Comparison of ENCODE assay signal across 16 mouse cellular contexts in the genomic region with DNA sequence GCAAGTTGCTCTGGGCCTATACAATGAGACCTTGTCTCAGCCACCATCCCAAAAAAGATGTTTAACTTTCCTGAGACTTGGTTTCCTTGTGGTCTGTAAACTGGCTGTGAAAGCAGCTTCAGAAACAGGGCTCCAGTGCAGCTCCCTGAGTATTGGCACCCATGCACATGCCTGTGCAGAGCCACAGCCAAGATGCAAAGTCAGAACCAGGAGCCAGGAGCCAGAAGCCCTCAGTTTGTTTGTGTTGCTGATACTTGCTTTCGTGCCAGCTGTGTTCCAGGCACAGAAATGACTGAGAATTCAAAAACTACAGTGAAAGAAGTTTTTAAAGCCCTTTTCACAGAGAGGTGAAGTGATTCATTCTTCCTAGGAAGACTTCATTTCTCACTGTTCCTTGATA. TPM values are rescaled to one million over a fixed set of nuclear protein-coding genes. Genes with fewer than 3 reads are reported as not detected.
DNase-seq lines count a peak whose midpoint lies in the region; ATAC-seq and TF ChIP-seq lines count a peak whose summit lies in the region.
"Had no signal": no experiment of that assay in that cellular context is flagged by ENCODE, and none has a peak within 500 bp of the region (broad histone marks: within the 10 kb centered on the region; RNA-seq: fewer than 3 reads in every experiment).

No protein-coding gene starts in this region.

- 50% methylated on average over 1 of the region's 1 CpGs for WGBS in heart, embryonic 10.5 days
- 36% methylated on average over 1 of the region's 1 CpGs for WGBS in midbrain, postnatal 0 days
- 49% methylated on average over 1 of the region's 1 CpGs for WGBS in midbrain, embryonic 15.5 days

- no peak overlapping the region for H3K27ac ChIP-seq in heart, embryonic 10.5 days
- H3K27ac ChIP-seq in midbrain, postnatal 0 days (ENCODE audit: low read depth, low read length): no peak overlapping the region
- H3K27ac ChIP-seq in midbrain, embryonic 15.5 days: no peak overlapping the region
- H3K27ac ChIP-seq: embryonic facial prominence, embryonic 12.5 days; intestine, embryonic 15.5 days; liver, embryonic 14.5 days; neural tube, embryonic 12.5 days had no signal

- no peaks in the 10 kb centered on the region for H3K27me3 ChIP-seq in heart, embryonic 10.5 days (ENCODE audit: insufficient read depth, poor library complexity, severe bottlenecking)
- no peaks in the 10 kb centered on the region for H3K27me3 ChIP-seq in midbrain, postnatal 0 days (ENCODE audit: insufficient read depth, low read length)
- H3K27me3 ChIP-seq in midbrain, embryonic 15.5 days (replicated peaks): no peaks in the 10 kb centered on the region
- H3K27me3 ChIP-seq: embryonic facial prominence, embryonic 12.5 days; intestine, embryonic 15.5 days; neural tube, embryonic 12.5 days had no signal

- H3K4me2 ChIP-seq in midbrain, postnatal 0 days (ENCODE audit: low read depth, low read length, poor library complexity, severe bottlenecking): no peak overlapping the region
- no peak overlapping the region for H3K4me2 ChIP-seq in midbrain, embryonic 15.5 days
- H3K4me2 ChIP-seq: embryonic facial prominence, embryonic 12.5 days; intestine, embryonic 15.5 days; neural tube, embryonic 12.5 days had no signal

- H3K4me1 ChIP-seq in heart, embryonic 10.5 days: peaks cover 12% of the 10 kb centered on the region
- H3K4me1 ChIP-seq in midbrain, postnatal 0 days (ENCODE audit: insufficient read depth, low read length): no peaks in the 10 kb centered on the region; the same call in 1 of the 2 replicates
- peaks cover 4% of the 10 kb centered on the region for H3K4me1 ChIP-seq in midbrain, embryonic 15.5 days
- H3K4me1 ChIP-seq: intestine, embryonic 15.5 days; neural tube, embryonic 12.5 days had no signal

- no peak overlapping the region for H3K4me3 ChIP-seq in heart, embryonic 10.5 days
- no peak overlapping the region for H3K4me3 ChIP-seq in midbrain, postnatal 0 days (ENCODE audit: low read depth, low read length)
- no peak overlapping the region for H3K4me3 ChIP-seq in midbrain, embryonic 15.5 days
- H3K4me3 ChIP-seq: embryonic facial prominence, embryonic 12.5 days; intestine, embryonic 15.5 days; neural tube, embryonic 12.5 days had no signal

- intact Hi-C loops in heart, postnatal 36 days (cut with DNase I): no loop called here

- DNase-seq in cerebellum, adult 18-20 months: peak; percentile 33 to 41
- DNase-seq in cerebellum, adult 9-11 months: no peak
- peak; percentile 22 to 53 for DNase-seq in heart, postnatal 36 days
- DNase-seq in heart, embryonic 10.5 days (ENCODE audit: low spot score): no peak
- peak; percentile 56 for DNase-seq in midbrain, postnatal 0 days (ENCODE audit: low spot score)
- peak; percentile 62 for DNase-seq in lung, postnatal 36 days
- DNase-seq in kidney, postnatal 14 days: no peak
- DNase-seq: cerebellum, adult 11 months; kidney, postnatal 10 days; right cerebral cortex, postnatal 4 days had no signal

- H3K9ac ChIP-seq in midbrain, postnatal 0 days (replicated peaks; ENCODE audit: low read length, poor library complexity, severe bottlenecking): no peak overlapping the region
- no peak overlapping the region for H3K9ac ChIP-seq in midbrain, embryonic 15.5 days
- H3K9ac ChIP-seq: embryonic facial prominence, embryonic 12.5 days; intestine, embryonic 15.5 days; liver, embryonic 14.5 days; neural tube, embryonic 12.5 days had no signal

- ATAC-seq in midbrain, postnatal 0 days (ENCODE audit: low FRiP score): no peak
- no peak for ATAC-seq in midbrain, embryonic 15.5 days (replicated peaks)
- ATAC-seq: intestine, embryonic 15.5 days; midbrain, embryonic 16.5 days had no signal

- H3K36me3 ChIP-seq in heart, embryonic 10.5 days: no peaks in the 10 kb centered on the region
- H3K36me3 ChIP-seq in midbrain, postnatal 0 days (ENCODE audit: insufficient read depth, low read length): no peaks in the 10 kb centered on the region
- H3K36me3 ChIP-seq in midbrain, embryonic 15.5 days (replicated peaks): no peaks in the 10 kb centered on the region
- H3K36me3 ChIP-seq: embryonic facial prominence, embryonic 12.5 days; intestine, embryonic 15.5 days; neural tube, embryonic 12.5 days had no signal

- TF ChIP-seq CTCF in midbrain, postnatal 0 days (IDR thresholded peaks at IDR 0.05): no peak

- no peaks in the 10 kb centered on the region for H3K9me3 ChIP-seq in heart, embryonic 10.5 days
- no peaks in the 10 kb centered on the region for H3K9me3 ChIP-seq in midbrain, postnatal 0 days (ENCODE audit: low read length)
- H3K9me3 ChIP-seq in midbrain, embryonic 15.5 days: no peaks in the 10 kb centered on the region
- H3K9me3 ChIP-seq: embryonic facial prominence, embryonic 12.5 days; intestine, embryonic 15.5 days; neural tube, embryonic 12.5 days had no signal

RNA-seq across cellular contexts. Expression of a gene that starts 6.3 kb away (rescaled TPM):
- total RNA-seq in heart, postnatal 36 days (2021): 10 to 100 TPM; 42.3 to 53.3 TPM
- polyA plus RNA-seq in heart, embryonic 10.5 days (2016; fragmentation: Nextera tagmentation; extraction: Ambion mirVana): 28.5 and 40.2 TPM in 2 replicates
- total RNA-seq in midbrain, postnatal 0 days (2014; rRNA removed): 30.0 and 39.0 TPM in 2 replicates
- 21.5 and 26.3 TPM in 2 replicates for polyA plus RNA-seq in midbrain, postnatal 0 days (2015; fragmentation: Nextera tagmentation; extraction: Ambion mirVana)
- polyA plus RNA-seq in midbrain, embryonic 15.5 days (2015; fragmentation: Nextera tagmentation; extraction: Ambion mirVana): 39.3 and 47.2 TPM in 2 replicates

RNA-seq across cellular contexts. Expression of a gene that starts 45.8 kb away (rescaled TPM):
- total RNA-seq in heart, postnatal 36 days (2021): under 1 TPM in 1 of 2 experiments, not detected in 1; 0.17 TPM
- 0.31 and 0.50 TPM in 2 replicates for polyA plus RNA-seq in heart, embryonic 10.5 days (2016; fragmentation: Nextera tagmentation; extraction: Ambion mirVana)
- 0.93 and 2.3 TPM in 2 replicates for total RNA-seq in midbrain, postnatal 0 days (2014; rRNA removed)
- 0.48 and 0.65 TPM in 2 replicates for polyA plus RNA-seq in midbrain, postnatal 0 days (2015; fragmentation: Nextera tagmentation; extraction: Ambion mirVana)
- polyA plus RNA-seq in midbrain, embryonic 15.5 days (2015; fragmentation: Nextera tagmentation; extraction: Ambion mirVana): 0.36 and 0.52 TPM in 2 replicates

Comparison
In these comparisons a context has a peak if more than half of its experiments do, and no peak if none do; other contexts are left out.
1. DNase-seq: peak in cerebellum, adult 18-20 months (2 of 2), heart, postnatal 36 days (2 of 2), midbrain, postnatal 0 days (single experiment) and lung, postnatal 36 days (single experiment); none in cerebellum, adult 9-11 months (single experiment), heart, embryonic 10.5 days (single experiment) and kidney, postnatal 14 days (single experiment).